Mouse (Mus musculus) forelimb bud, embryonic 11.5 days (tissue): ENCODE measurements at regions not wholly inside any gene's neighbourhood (a gene's known extent, or its start where the extent isn't known, plus 50 kb on each side); places are given as distances from the start of the nearest gene placed in this dataset.

Source experiments
- DNase-seq: peaks from one replicate; pipeline ENCODE4 v3.0.0-alpha.2; 2012; ENCODE audit warnings: low read depth, low spot score

DNA sequence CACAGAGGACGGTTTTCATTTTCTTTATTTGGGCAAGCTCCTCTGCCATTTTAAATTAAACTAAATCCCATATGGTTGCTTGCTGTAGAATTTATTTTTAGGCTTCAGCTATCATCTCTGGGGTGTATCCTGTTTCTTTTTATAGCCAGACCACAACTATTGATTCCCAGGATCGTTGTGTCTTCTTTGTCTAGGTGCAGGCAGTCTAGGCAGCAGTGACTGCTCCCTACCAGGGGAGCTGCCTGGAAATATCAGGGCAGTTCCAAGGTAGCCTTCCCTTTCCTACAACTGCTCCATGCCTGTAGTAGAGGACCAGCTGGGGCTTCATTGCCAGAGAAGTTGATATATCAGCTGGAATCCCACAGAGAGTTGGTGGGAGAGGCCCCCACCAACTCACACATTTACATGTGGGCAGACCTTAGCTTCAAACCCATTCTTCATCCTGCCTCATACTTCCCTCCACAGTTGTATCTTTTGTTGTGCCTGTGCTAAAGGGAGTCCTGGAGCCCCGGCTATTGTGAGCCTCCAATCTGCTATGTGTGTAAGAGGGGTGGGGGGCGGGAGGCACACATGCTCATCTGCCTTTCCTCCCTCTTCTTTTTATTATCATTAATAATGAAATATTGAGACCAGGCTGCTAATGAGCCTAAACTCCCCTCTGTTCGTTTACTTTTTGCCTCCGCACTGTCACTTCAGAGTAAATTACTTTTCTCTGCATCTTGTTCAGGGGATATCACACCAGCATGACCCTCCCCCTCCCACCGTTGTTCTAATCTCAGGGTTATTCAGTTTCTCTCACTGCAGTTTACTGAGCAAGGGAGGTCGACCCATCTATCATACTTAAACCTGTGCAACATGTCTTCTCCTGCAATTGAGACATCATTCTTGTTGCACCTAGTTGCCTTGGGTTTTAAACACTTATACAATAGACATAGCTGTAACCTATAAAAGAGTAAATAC lies 576.3 kb upstream of the Plxna2 start:
- DNase-seq: no peak

DNA sequence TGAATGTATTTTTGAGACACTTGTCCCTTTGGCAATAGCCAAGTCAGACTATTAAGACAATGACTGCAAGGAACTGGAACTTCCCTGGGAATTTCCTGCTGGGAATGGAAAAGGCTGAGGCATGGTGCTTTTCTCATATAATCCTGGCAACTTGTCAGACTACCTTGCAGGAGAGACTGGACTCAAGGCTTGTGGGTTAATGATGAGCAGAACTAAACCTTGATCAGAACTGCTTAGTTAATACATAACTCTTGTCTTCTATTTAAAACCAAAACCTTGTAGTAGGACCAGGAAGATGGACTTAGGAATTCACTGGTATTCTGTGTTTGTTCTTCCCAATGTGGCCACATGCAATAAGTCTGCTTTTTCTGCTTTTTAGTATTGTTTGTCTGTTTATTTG lies 579.3 kb upstream of the Plxna2 start:
- DNase-seq: no peak

GRCm38 (mm10) chr1:194034199-194034883 lies 583.7 kb upstream of the Plxna2 start:
- no peak for DNase-seq

DNA sequence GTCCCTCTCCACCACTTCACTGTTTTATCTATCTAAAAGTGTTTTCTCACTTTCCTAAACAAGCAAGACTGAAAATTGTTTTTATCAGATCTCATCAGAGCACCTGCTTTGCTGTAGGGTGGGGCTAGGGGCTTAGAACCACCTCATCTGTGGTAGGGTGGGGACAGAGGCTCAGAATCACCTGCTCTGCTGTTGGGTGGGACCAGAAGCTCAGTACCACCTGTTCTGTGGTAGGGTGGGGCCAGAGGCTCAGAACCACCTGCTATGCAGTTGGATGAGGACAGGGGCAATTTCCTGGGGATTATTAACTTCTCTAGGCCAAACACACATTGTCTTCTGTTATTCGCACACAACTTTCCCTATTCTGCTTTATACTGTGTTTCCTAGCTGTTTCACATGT lies 585.4 kb upstream of the Plxna2 start:
- no peak for DNase-seq

GRCm38 (mm10) chr1:194030651-194031228 lies 587.3 kb upstream of the Plxna2 start:
- DNase-seq: no peak

GRCm38 (mm10) chr1:194026958-194027692 lies 590.9 kb upstream of the Plxna2 start:
- DNase-seq: no peak

GRCm38 (mm10) chr1:194026213-194026612 lies 591.8 kb upstream of the Plxna2 start:
- no peak for DNase-seq

DNA sequence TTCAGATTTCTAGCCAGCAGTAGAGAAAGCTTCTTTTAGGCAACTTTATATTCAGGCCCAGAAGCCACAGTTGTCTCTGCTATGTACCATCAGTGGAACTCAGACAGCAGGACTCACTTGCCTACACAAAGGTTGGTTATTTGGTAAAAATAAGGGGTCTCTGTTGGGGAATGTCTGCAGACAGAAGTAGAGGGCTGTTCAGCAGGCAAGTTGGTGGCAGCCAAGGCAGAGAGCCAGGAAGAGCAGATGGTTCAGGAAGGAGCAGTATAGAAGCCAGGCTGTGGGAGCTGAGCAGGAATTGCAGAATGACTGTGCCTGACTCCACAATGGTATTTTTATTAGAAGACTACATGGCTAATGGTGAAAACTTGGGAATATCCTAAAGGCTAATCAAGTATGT lies 598.7 kb upstream of the Plxna2 start:
- no peak for DNase-seq

DNA sequence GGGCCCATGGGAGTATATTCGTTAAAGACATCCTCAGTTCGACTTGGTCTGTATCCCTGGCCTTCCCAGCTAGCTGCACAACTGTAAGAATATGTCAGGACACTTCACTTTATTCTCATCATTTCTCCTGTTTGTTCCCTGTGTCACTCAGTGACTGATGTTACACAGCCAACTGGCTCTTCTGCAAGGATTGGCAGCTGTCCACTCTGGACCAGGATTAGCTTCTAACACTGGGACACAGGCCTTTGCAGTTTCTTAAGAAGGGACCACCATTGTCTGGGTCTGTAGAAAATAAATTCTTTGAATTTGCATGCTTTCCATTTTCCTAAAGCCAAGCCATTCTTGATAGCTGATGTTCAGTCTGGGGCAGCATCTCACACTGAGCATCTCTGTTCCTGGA lies 622.1 kb upstream of the Camk1g start:
- DNase-seq: no peak

- DNase-seq: no peak
Measured at GRCm38 (mm10) chr1:193989956-193990675, 620.0 kb upstream of the Camk1g start.

DNA sequence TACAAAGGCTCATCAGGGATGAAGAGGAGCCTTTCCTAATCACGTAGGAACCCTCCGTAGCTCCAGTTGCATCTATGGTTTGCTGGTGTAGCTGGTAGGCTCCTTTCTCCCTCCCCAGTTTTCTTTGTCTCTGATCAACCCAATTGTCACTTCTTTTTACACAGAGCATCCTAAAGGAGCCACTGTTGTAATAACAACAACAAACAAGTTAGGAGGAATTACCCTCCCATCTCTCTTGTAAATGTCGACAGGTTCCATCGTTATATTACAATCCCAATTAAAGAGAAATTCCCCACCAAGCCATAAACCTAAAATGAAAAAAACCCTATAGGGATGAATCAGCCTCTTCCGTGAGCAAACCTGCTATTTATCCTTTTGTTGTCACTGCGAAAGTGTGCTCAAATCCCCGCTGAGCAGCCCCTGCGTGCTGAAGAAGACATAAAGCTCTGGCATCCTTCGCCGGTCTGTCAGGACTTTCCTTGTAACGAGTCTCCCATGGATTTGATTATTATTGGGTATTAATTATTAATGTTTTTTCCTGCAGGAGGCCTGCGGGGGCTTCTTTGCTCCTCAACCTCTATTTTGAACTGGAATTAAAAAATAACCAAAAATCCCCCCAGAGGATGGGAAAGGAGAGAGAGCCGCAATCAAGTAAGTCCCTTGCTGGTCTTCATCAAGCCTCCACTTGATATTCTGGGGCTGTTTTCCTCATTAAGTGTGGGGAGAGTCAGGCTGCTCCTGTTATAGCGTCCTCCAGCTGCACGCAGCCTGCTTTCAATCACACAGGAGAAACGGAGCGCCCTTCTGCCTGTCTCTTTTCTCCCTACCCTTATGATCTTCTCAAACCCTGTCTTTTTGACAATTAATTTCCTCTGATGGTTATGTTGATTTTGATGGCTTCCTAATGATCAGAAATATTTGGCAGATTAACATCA lies 619.1 kb upstream of the Camk1g start:
- peak; percentile 24 for DNase-seq

GRCm38 (mm10) chr1:193980571-193980970 lies 610.5 kb upstream of the Camk1g start:
- no peak for DNase-seq

DNA sequence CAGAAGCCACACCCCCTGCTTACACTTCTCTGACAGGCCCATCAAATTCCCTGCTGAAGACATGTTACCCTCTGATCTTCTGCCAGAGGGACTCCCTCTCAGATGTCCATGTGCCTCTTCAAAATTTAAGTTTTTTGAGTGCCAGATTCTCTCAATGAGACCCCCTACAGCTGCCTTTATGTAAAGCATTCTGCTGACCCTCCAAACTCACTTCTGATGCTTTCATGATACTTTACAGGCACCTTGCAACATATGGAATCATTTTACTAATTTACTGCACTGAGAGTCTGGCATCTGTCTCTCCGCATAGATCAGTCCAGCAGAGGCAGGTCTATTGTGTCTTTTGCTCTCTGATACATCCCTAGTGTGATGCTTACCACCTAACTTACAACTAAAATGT lies 601.4 kb upstream of the Camk1g start:
- peak; percentile 51 for DNase-seq

- DNase-seq: no peak
Measured at GRCm38 (mm10) chr1:193969264-193969908, 599.3 kb upstream of the Camk1g start.

DNA sequence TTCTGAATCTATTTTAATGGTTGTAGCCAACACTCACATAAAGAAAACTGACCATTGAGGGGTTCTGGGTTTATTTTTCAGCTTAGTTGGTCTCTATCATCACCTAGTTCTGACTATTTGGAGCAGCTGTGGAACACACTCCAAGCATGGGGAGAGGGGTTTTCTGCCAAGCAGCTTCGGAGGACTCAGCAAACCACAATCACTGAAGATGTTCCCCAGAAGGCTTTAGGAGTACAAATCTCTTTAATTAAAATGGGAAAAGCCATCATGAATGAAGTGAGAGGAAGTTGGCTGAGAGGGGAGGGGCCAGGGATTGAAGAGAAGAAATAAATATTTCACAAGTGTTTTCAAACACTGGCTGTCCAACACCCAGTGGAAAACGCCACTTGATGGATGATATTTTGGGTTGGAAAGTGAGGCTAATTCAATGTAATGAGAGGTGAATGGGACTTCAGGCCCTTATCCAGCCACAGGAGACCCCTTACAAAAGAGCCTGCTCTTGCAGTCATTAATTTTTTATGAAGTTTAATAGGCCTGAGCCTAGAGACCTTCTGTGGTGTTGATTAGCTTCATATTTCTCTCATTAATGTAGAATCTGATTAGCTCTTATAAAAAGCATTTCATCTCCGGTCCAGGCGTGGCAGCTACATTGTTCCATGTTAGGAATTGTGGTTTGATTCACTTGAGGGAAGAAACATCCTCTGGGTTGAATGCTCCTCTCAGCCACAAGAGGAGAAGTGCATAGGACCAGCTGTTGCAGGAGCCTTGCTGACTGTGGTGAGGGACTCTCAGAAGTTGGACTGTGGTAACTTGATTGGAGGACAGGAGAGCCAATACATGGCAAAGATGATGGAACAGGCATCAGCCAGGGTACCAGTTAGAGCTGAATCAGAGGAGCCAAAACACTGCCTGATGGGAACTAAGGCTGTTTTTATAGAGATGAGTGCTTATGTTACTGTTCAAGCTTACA lies 598.1 kb upstream of the Camk1g start:
- DNase-seq: no peak

- no peak for DNase-seq
Measured at GRCm38 (mm10) chr1:193966652-193967555, 596.8 kb upstream of the Camk1g start.

DNA sequence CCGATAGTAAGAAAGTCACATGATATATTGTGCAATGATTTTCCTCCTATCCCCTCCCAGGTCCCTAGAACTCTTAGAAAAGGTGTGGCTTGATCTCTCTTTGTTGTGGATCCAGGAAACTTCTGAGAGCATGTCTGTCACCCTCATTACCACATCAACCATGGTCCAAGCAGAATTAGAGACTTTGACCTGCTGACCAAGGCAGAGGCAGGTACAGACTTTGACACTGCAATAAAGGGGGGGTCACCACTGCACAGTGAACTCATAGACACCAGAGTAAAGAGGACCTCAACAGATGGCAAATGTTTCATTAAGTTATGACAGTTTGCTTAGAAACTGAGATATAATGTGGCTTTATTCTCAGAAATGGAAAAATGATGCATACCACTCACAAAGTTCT lies 595.2 kb upstream of the Camk1g start:
- no peak for DNase-seq
